ENCODE assay signal across 9 mouse cellular contexts in genomic region chr11:49252048-49252447, GRCm38 (mm10). TPM values are rescaled to one million over a fixed set of nuclear protein-coding genes. Genes with fewer than 3 reads are reported as not detected.
DNase-seq lines count a peak whose midpoint lies in the region; ATAC-seq and TF ChIP-seq lines count a peak whose summit lies in the region.
"Had no signal": no experiment of that assay in that cellular context is flagged by ENCODE, and none has a peak within 500 bp of the region (broad histone marks: within the 10 kb centered on the region; RNA-seq: fewer than 3 reads in every experiment).

No protein-coding gene starts in this region.

- intact Hi-C loops in gastrocnemius, postnatal 14 days (cut with DNase I; ENCODE audit: low total_unique reads): loop anchor here (5.0 kb wide), 1 partner anchor 50 kb away; the partner anchor contains the start of gene Zfp62

- peaks cover 45% of the 10 kb centered on the region for H3K36me3 ChIP-seq in limb, embryonic 13.5 days
- peaks cover 45% of the 10 kb centered on the region for H3K36me3 ChIP-seq in limb, embryonic 10.5 days
- H3K36me3 ChIP-seq in embryonic facial prominence, embryonic 13.5 days: peaks cover 35% of the 10 kb centered on the region
- H3K36me3 ChIP-seq in limb, embryonic 15.5 days: peaks cover 38% of the 10 kb centered on the region
- peaks cover 37% of the 10 kb centered on the region for H3K36me3 ChIP-seq in thymus, adult 2 months (ENCODE audit: control insufficient read depth, insufficient read depth, low read length)

- H3K4me1 ChIP-seq in limb, embryonic 13.5 days: peaks cover 36% of the 10 kb centered on the region
- peaks cover 39% of the 10 kb centered on the region for H3K4me1 ChIP-seq in limb, embryonic 10.5 days
- H3K4me1 ChIP-seq in embryonic facial prominence, embryonic 13.5 days: peaks cover 26% of the 10 kb centered on the region
- peaks cover 37% of the 10 kb centered on the region for H3K4me1 ChIP-seq in limb, embryonic 15.5 days
- H3K4me1 ChIP-seq in thymus, adult 2 months (replicated peaks; ENCODE audit: control insufficient read depth, insufficient read depth, low read length): peaks cover 35% of the 10 kb centered on the region

- no peak overlapping the region for H3K9ac ChIP-seq in limb, embryonic 13.5 days
- no peak overlapping the region for H3K9ac ChIP-seq in embryonic facial prominence, embryonic 13.5 days
- no peak overlapping the region for H3K9ac ChIP-seq in limb, embryonic 15.5 days

- H3K4me2 ChIP-seq in limb, embryonic 13.5 days (replicated peaks): peak overlapping the region; percentile 76
- H3K4me2 ChIP-seq in embryonic facial prominence, embryonic 13.5 days: peak overlapping the region; percentile 70
- peak overlapping the region; percentile 60; the same call in 1 of the 2 replicates for H3K4me2 ChIP-seq in limb, embryonic 15.5 days

- DNase-seq in limb, embryonic 10.5 days (ENCODE audit: low spot score): no peak
- peak; percentile 47 for DNase-seq in thymus, adult 2 months
- no peak for DNase-seq in gastrocnemius, postnatal 14 days
- DNase-seq: left cerebral cortex, postnatal 4 days had no signal

- no peak for ATAC-seq in limb, embryonic 13.5 days (ENCODE audit: low FRiP score, low read depth)
- ATAC-seq in embryonic facial prominence, embryonic 13.5 days (ENCODE audit: insufficient number of reproducible peaks, insufficient read depth, low FRiP score, low TSS enrichment, low read depth): no peak
- no peak for ATAC-seq in limb, embryonic 15.5 days (ENCODE audit: insufficient number of reproducible peaks, low FRiP score, low TSS enrichment, low read depth)
- ATAC-seq in CD4-positive, CD25-positive, alpha-beta regulatory T cell, adult 4 months: no peak

- H3K27me3 ChIP-seq in limb, embryonic 13.5 days: no peaks in the 10 kb centered on the region
- H3K27me3 ChIP-seq in limb, embryonic 10.5 days (ENCODE audit: low read depth, poor library complexity, severe bottlenecking): no peaks in the 10 kb centered on the region
- no peaks in the 10 kb centered on the region for H3K27me3 ChIP-seq in embryonic facial prominence, embryonic 13.5 days
- H3K27me3 ChIP-seq in limb, embryonic 15.5 days: no peaks in the 10 kb centered on the region
- no peaks in the 10 kb centered on the region for H3K27me3 ChIP-seq in thymus, adult 2 months (ENCODE audit: control insufficient read depth, insufficient read depth, low read length)

- no peak for TF ChIP-seq POLR2A in thymus, adult 2 months (IDR thresholded peaks at IDR 0.05; ENCODE audit: control insufficient read depth, extremely low read depth, insufficient read depth, low read length, poor library complexity)

- H3K9me3 ChIP-seq in limb, embryonic 13.5 days: no peaks in the 10 kb centered on the region
- H3K9me3 ChIP-seq in limb, embryonic 10.5 days (replicated peaks): no peaks in the 10 kb centered on the region
- no peaks in the 10 kb centered on the region for H3K9me3 ChIP-seq in embryonic facial prominence, embryonic 13.5 days
- no peaks in the 10 kb centered on the region for H3K9me3 ChIP-seq in limb, embryonic 15.5 days

- H3K4me3 ChIP-seq in limb, embryonic 13.5 days: no peak overlapping the region; the same call in 1 of the 2 replicates
- no peak overlapping the region for H3K4me3 ChIP-seq in limb, embryonic 10.5 days
- H3K4me3 ChIP-seq in embryonic facial prominence, embryonic 13.5 days: no peak overlapping the region
- H3K4me3 ChIP-seq in limb, embryonic 15.5 days: peak overlapping the region; percentile 9; the same call in 1 of the 2 replicates
- H3K4me3 ChIP-seq in thymus, adult 2 months (ENCODE audit: control insufficient read depth, insufficient read depth, low read length): peak overlapping the region; percentile 18

- no peak overlapping the region for H3K27ac ChIP-seq in limb, embryonic 13.5 days
- H3K27ac ChIP-seq in limb, embryonic 10.5 days: no peak overlapping the region
- no peak overlapping the region for H3K27ac ChIP-seq in embryonic facial prominence, embryonic 13.5 days
- no peak overlapping the region for H3K27ac ChIP-seq in limb, embryonic 15.5 days
- peak overlapping the region; percentile 49 for H3K27ac ChIP-seq in thymus, adult 2 months (ENCODE audit: control insufficient read depth, insufficient read depth, low read length)

- 89% methylated on average over 5 of the region's 5 CpGs for WGBS in limb, embryonic 13.5 days
- WGBS in limb, embryonic 10.5 days: 96% methylated on average over 5 of the region's 5 CpGs
- 92% methylated on average over 5 of the region's 5 CpGs for WGBS in embryonic facial prominence, embryonic 13.5 days
- 78% methylated on average over 5 of the region's 5 CpGs for WGBS in limb, embryonic 15.5 days
- WGBS in thymus, adult 2 months: 9% methylated on average over 5 of the region's 5 CpGs

- TF ChIP-seq CTCF in thymus, adult 2 months (IDR thresholded peaks at IDR 0.05; ENCODE audit: borderline replicate concordance, control insufficient read depth, extremely low read depth, insufficient read depth, low read length, poor library complexity): no peak

RNA-seq across cellular contexts. Expression of gene Mgat1, which starts 8.1 kb away (rescaled TPM):
- polyA plus RNA-seq in limb, embryonic 13.5 days (2015; fragmentation: Nextera tagmentation; extraction: Ambion mirVana): 56.3 and 60.7 TPM in 2 replicates
- 40.0 and 46.0 TPM in 2 replicates for polyA plus RNA-seq in limb, embryonic 10.5 days (2016; fragmentation: Nextera tagmentation; extraction: Ambion mirVana)
- polyA plus RNA-seq in embryonic facial prominence, embryonic 13.5 days (2015; fragmentation: Nextera tagmentation; extraction: Ambion mirVana): 53.5 and 56.7 TPM in 2 replicates
- 74.6 and 81.3 TPM in 2 replicates for polyA plus RNA-seq in limb, embryonic 15.5 days (2015; fragmentation: Nextera tagmentation; extraction: Ambion mirVana)
- 336 and 378 TPM in 2 replicates for polyA plus RNA-seq in thymus, adult 2 months (2012; rRNA removed)
- 10 to 100 TPM; 35.7 to 39.5 TPM for total RNA-seq in gastrocnemius, postnatal 14 days (2021)
- polyA plus RNA-seq in CD4-positive, CD25-positive, alpha-beta regulatory T cell, adult 4 months (2017; shearing (Covaris generic)): 100 to 1,000 TPM in 1 of 2 experiments, 10 to 100 TPM in 1; 70.9 to 106 TPM

RNA-seq across cellular contexts. Expression of gene Olfr1393, which starts 26.1 kb away (rescaled TPM):
- not detected in 2 replicates for polyA plus RNA-seq in limb, embryonic 13.5 days (2015; fragmentation: Nextera tagmentation; extraction: Ambion mirVana)
- polyA plus RNA-seq in limb, embryonic 10.5 days (2016; fragmentation: Nextera tagmentation; extraction: Ambion mirVana): not detected in 2 replicates
- polyA plus RNA-seq in embryonic facial prominence, embryonic 13.5 days (2015; fragmentation: Nextera tagmentation; extraction: Ambion mirVana): not detected in 2 replicates
- polyA plus RNA-seq in limb, embryonic 15.5 days (2015; fragmentation: Nextera tagmentation; extraction: Ambion mirVana): not detected in 2 replicates
- 0.40 and 0.41 TPM in 2 replicates for polyA plus RNA-seq in thymus, adult 2 months (2012; rRNA removed)
- under 1 TPM in 1 of 2 experiments, not detected in 1; 0.23 TPM for total RNA-seq in gastrocnemius, postnatal 14 days (2021)
- under 1 TPM in 1 of 2 experiments, not detected in 1; 0.28 TPM for polyA plus RNA-seq in CD4-positive, CD25-positive, alpha-beta regulatory T cell, adult 4 months (2017; shearing (Covaris generic))

RNA-seq across cellular contexts. Expression of gene Olfr1392, which starts 33.0 kb away (rescaled TPM):
- 0.06 TPM in 1 of 2 replicates, not detected in the other for polyA plus RNA-seq in limb, embryonic 13.5 days (2015; fragmentation: Nextera tagmentation; extraction: Ambion mirVana)
- polyA plus RNA-seq in limb, embryonic 10.5 days (2016; fragmentation: Nextera tagmentation; extraction: Ambion mirVana): not detected in 2 replicates
- polyA plus RNA-seq in embryonic facial prominence, embryonic 13.5 days (2015; fragmentation: Nextera tagmentation; extraction: Ambion mirVana): not detected in 2 replicates
- polyA plus RNA-seq in limb, embryonic 15.5 days (2015; fragmentation: Nextera tagmentation; extraction: Ambion mirVana): 0.10 and 0.11 TPM in 2 replicates
- 0.13 and 0.15 TPM in 2 replicates for polyA plus RNA-seq in thymus, adult 2 months (2012; rRNA removed)
- total RNA-seq in gastrocnemius, postnatal 14 days (2021): not detected
- polyA plus RNA-seq in CD4-positive, CD25-positive, alpha-beta regulatory T cell, adult 4 months (2017; shearing (Covaris generic)): not detected

RNA-seq across cellular contexts. Expression of gene Zfp62, which starts 49.0 kb away (rescaled TPM):
- 44.5 and 48.8 TPM in 2 replicates for polyA plus RNA-seq in limb, embryonic 13.5 days (2015; fragmentation: Nextera tagmentation; extraction: Ambion mirVana)
- 34.6 and 48.3 TPM in 2 replicates for polyA plus RNA-seq in limb, embryonic 10.5 days (2016; fragmentation: Nextera tagmentation; extraction: Ambion mirVana)
- 41.7 and 46.5 TPM in 2 replicates for polyA plus RNA-seq in embryonic facial prominence, embryonic 13.5 days (2015; fragmentation: Nextera tagmentation; extraction: Ambion mirVana)
- polyA plus RNA-seq in limb, embryonic 15.5 days (2015; fragmentation: Nextera tagmentation; extraction: Ambion mirVana): 33.8 and 36.9 TPM in 2 replicates
- polyA plus RNA-seq in thymus, adult 2 months (2012; rRNA removed): 6.0 TPM in 2 replicates
- 10 to 100 TPM; 16.5 to 18.1 TPM for total RNA-seq in gastrocnemius, postnatal 14 days (2021)
- polyA plus RNA-seq in CD4-positive, CD25-positive, alpha-beta regulatory T cell, adult 4 months (2017; shearing (Covaris generic)): 10 to 100 TPM; 60.2 to 62.0 TPM

RNA-seq across cellular contexts. Expression of gene Olfr10, which starts 52.5 kb away (rescaled TPM):
- polyA plus RNA-seq in limb, embryonic 13.5 days (2015; fragmentation: Nextera tagmentation; extraction: Ambion mirVana): not detected in 2 replicates
- polyA plus RNA-seq in limb, embryonic 10.5 days (2016; fragmentation: Nextera tagmentation; extraction: Ambion mirVana): not detected in 2 replicates
- polyA plus RNA-seq in embryonic facial prominence, embryonic 13.5 days (2015; fragmentation: Nextera tagmentation; extraction: Ambion mirVana): not detected in 2 replicates
- polyA plus RNA-seq in limb, embryonic 15.5 days (2015; fragmentation: Nextera tagmentation; extraction: Ambion mirVana): not detected in 2 replicates
- polyA plus RNA-seq in thymus, adult 2 months (2012; rRNA removed): not detected in 2 replicates
- total RNA-seq in gastrocnemius, postnatal 14 days (2021): not detected
- not detected for polyA plus RNA-seq in CD4-positive, CD25-positive, alpha-beta regulatory T cell, adult 4 months (2017; shearing (Covaris generic))
- total RNA-seq: left cerebral cortex, postnatal 4 days; neutrophil, adult 5-6 weeks had no signal

Comparison
In these comparisons a context has a peak if more than half of its experiments do, and no peak if none do; other contexts are left out.
1. H3K4me3 ChIP-seq: peak in limb, embryonic 15.5 days (single experiment) and thymus, adult 2 months (single experiment); none in limb, embryonic 13.5 days (single experiment), limb, embryonic 10.5 days (single experiment) and embryonic facial prominence, embryonic 13.5 days (single experiment).
2. Peak in every context shown above with its lines, with median percentiles within 50 percentile points of each other: H3K4me2 ChIP-seq.